Mouse (Mus musculus) ES-Bruce4 (cell line): ENCODE measurements at regions not wholly inside any gene's neighbourhood (a gene's known extent, or its start where the extent isn't known, plus 50 kb on each side); places are given as distances from the start of the nearest gene placed in this dataset.
A peak's percentile ranks its signal among the peaks of the same experiment; 100 is the strongest.

ENCODE experiments used
- H3K27ac ChIP-seq: 2 replicates; pipeline ENCODE4 v1.5.1; 2012; ENCODE audit warnings: low read length, inconsistent platforms; ENCODE audit not compliant: insufficient read depth
- H3K27me3 ChIP-seq: 2 replicates; pipeline ENCODE4 v1.6.1; 2012; ENCODE audit warnings: mild to moderate bottlenecking, low read length, inconsistent platforms; ENCODE audit not compliant: control insufficient read depth, poor library complexity, insufficient read depth, severe bottlenecking
- H3K36me3 ChIP-seq: 2 replicates; pipeline ENCODE4 v1.6.1; 2012; ENCODE audit warnings: inconsistent platforms, mild to moderate bottlenecking, low read length, moderate library complexity; ENCODE audit not compliant: control insufficient read depth, poor library complexity, insufficient read depth, severe bottlenecking
- H3K4me1 ChIP-seq: one replicate; pipeline ENCODE4 v1.8.1; 2011; ENCODE audit warnings: low read length; ENCODE audit not compliant: control insufficient read depth, insufficient read depth
- H3K4me3 ChIP-seq: 2 replicates; pipeline ENCODE4 v1.5.1; 2011; ENCODE audit warnings: low read depth, mild to moderate bottlenecking, low read length
- H3K9ac ChIP-seq: 2 replicates; pipeline ENCODE4 v1.6.1; 2012; ENCODE audit warnings: low read depth, mild to moderate bottlenecking, inconsistent platforms; ENCODE audit not compliant: poor library complexity, severe bottlenecking
- H3K9me3 ChIP-seq: replicated peaks from 2 replicates; pipeline ENCODE4 v1.6.1; 2012; ENCODE audit warnings: mild to moderate bottlenecking, low read length, inconsistent platforms; ENCODE audit not compliant: control insufficient read depth, poor library complexity, insufficient read depth, severe bottlenecking
- CTCF ChIP-seq: IDR thresholded peaks from one replicate; pipeline ENCODE4 v1.8.1; 2011; ENCODE audit warnings: low read depth, low read length
- EP300 ChIP-seq: IDR thresholded peaks from 2 replicates; pipeline ENCODE4 v1.6.1; 2011; ENCODE audit warnings: low read depth, low read length; ENCODE audit not compliant: insufficient read depth
- POLR2A ChIP-seq: IDR thresholded peaks from one replicate; pipeline ENCODE4 v1.8.1; 2011; ENCODE audit warnings: low read length; ENCODE audit not compliant: insufficient read depth

DNA sequence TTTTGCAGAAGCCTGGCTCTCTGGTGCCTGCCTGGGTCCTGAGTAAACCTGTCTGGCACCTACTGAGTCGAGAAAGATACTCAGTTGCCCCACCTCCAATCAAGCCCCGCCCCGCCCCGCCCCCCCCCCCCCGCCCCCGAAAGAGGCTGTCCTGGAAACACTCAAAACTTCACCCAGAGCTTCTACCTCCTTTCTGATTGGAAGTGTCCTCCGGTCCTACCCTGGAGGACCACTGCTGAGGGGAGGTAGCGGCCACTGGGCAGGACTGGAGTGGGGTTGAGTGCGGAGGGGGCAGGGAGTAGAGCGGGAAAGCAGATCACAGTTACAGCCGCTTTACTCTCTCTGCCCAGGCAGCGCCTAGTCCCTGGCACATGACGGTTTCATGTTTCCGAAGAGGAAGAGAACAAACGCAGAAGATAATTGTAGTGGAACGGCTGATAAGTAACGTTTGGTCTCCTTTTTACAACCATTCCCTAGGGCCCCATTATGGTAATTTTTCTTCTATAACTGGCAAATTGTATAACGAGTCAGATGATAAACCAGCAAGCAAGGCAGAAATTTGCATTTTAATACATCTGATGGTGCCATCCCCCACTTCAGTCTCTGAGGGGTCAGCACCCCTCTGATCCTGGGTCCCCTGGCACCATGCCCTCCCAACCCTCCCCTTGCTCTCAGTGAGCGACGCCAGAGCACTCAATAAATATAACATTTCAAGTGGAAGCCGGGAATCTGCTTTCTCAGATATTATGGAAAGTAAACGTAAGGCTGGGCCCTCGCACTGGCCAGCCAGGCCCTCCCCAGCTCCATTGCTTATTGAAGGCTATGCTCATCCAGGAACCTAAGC lies 221.5 kb upstream of the Rpl38 start:
- Histone ChIP-seq H3K36me3 (no peaks in the 10 kb centered on the region), H3K27ac (no peak overlapping the region), H3K4me3 (0 out of 2 replicates have a peak overlapping the region, but pooled peaks have one; percentile 5), H3K4me1 (no peaks in the 10 kb centered on the region), H3K9me3 (no peaks in the 10 kb centered on the region), H3K27me3 (no peaks in the 10 kb centered on the region), H3K9ac (no peak overlapping the region)
- TF ChIP-seq POLR2A (no peak), EP300 (no peak), CTCF (no peak)

DNA sequence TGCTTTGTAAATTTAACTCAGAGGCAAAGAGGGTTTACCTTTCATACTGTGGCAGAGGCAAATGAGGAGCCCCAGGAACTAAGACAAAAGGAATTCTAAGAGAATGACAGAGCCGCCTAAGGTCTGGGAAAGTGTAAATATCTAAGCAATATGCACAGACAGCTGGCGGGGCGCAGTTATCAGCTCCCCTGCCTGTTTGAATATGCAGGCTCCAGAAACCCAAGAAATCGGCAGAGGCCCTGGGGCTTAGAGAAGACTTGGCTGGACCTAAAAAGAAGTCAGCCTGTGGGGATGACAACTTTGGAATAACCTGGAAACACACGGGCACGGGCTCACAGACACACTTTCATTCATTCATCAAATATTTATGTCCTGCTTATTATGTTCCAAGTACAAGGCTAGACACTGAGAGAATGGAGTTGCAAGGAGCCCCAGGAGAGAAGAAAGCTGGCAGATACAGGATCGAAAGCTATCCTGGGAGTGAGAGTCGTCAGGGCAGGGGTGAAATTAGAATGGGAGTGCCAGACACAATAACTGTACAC lies 222.2 kb upstream of the Rpl38 start:
- no peaks in the 10 kb centered on the region for H3K27me3 ChIP-seq

DNA sequence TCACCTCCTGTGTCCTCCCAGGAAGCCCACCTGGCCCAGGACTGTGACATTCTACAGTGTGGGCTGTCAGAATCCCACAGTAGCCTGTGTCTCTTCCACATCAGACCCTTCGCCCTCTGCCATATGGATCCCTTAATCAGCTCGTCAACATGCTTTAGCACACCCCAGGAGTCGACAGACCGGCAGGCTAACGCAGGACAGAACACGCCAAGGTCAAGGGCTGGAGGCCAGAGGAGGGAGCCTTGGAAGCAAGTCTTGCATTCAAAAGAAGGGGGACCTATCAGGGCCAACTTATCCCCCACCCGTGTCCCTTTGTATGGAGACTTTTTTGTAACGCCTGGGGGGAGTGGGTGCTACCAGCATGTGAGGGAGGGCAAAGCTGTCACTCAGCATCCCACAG lies 224.1 kb upstream of the Rpl38 start:
- no peaks in the 10 kb centered on the region for H3K27me3 ChIP-seq
- no peak overlapping the region for H3K4me3 ChIP-seq

More for the DNA sequence above, 222.2 kb upstream of the Rpl38 start:
- Histone ChIP-seq H3K36me3 (no peaks in the 10 kb centered on the region), H3K4me3 (no peak overlapping the region), H3K9ac (no peak overlapping the region), H3K4me1 (no peaks in the 10 kb centered on the region), H3K9me3 (no peaks in the 10 kb centered on the region), H3K27ac (no peak overlapping the region)
- TF ChIP-seq EP300 (no peak), CTCF (no peak), POLR2A (no peak)

DNA sequence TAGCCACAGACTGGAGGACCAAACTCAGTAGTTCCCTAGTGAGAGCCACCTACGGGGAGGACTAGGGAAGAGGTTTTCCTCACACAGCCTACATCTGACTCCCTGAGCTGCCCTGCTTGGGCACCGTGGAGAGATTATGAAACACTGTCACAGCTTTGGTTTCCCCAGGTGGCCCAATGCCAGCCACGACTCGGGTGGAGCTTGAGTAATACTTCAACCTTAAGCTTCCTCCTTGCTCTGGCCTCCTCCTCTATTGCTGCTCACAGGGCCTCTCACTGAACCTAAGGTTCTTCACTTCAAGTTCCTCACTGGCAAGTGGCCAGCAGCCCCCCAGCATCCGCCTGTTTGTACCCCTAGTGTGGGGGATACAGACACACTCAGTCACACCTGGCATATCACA lies 224.9 kb upstream of the Rpl38 start:
- Histone ChIP-seq H3K36me3 (no peaks in the 10 kb centered on the region), H3K27ac (no peak overlapping the region), H3K27me3 (no peaks in the 10 kb centered on the region), H3K9me3 (no peaks in the 10 kb centered on the region), H3K9ac (no peak overlapping the region), H3K4me1 (no peaks in the 10 kb centered on the region), H3K4me3 (no peak overlapping the region)
- TF ChIP-seq EP300 (no peak), CTCF (no peak), POLR2A (no peak)

More for the DNA sequence above, 224.1 kb upstream of the Rpl38 start:
- Histone ChIP-seq H3K9ac (no peak overlapping the region), H3K36me3 (no peaks in the 10 kb centered on the region), H3K4me1 (no peaks in the 10 kb centered on the region), H3K9me3 (no peaks in the 10 kb centered on the region), H3K27ac (no peak overlapping the region)
- TF ChIP-seq CTCF = no peak
- no peak for TF ChIP-seq EP300
- TF ChIP-seq POLR2A = no peak

DNA sequence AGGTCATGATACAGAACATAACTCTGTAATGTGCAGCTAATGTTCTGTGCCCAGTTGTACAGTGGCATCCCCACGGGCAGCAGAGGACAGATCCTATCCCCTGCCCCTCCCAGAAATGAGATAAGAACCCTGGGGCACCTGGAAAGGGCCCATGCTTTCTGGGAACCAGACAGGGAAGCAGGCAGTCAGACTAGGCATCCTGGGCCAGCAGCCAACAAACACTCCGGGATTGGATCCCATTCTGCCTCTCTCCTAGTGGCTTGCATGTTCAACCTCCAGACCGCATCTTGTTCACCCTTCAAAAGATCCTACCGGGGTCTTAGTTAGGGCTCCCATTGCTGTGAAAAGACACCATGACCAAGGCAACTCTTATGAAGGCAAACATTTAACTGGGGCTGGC lies 229.0 kb upstream of the Rpl38 start:
- H3K9me3 ChIP-seq = no peaks in the 10 kb centered on the region
- no peaks in the 10 kb centered on the region; the same call in 1 of the 2 replicates for H3K27me3 ChIP-seq

DNA sequence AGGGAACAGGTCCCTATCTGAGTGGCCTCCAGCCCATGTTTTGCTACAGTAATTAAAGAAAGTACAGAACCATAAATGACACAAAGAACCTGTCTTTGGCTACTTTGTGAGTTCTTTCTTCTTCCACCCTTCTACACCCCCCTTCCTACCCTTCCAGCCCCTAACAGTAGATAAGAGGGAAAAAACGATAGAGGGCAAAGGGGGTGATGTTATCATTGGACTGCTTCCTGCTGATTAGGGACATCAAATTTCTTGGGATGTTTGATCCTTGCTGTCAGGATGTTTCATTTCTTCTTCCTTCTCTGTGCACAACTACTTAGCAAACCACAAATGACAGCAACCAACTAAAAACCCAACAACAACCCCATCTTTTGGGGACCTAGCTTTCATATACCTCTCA lies 232.5 kb upstream of the Rpl38 start:
- H3K4me1 ChIP-seq = no peaks in the 10 kb centered on the region
- H3K36me3 ChIP-seq = no peaks in the 10 kb centered on the region
- no peak for TF ChIP-seq EP300
- no peak for TF ChIP-seq CTCF
- no peak for TF ChIP-seq POLR2A
- no peak overlapping the region for H3K27ac ChIP-seq
- no peaks in the 10 kb centered on the region for H3K9me3 ChIP-seq
- H3K9ac ChIP-seq = no peak overlapping the region
- peaks cover 3% of the 10 kb centered on the region; the same call in 1 of the 2 replicates for H3K27me3 ChIP-seq
- H3K4me3 ChIP-seq = no peak overlapping the region

More for the DNA sequence above, 229.0 kb upstream of the Rpl38 start:
- no peak overlapping the region for H3K4me3 ChIP-seq
- H3K9ac ChIP-seq = no peak overlapping the region
- no peaks in the 10 kb centered on the region for H3K36me3 ChIP-seq
- H3K27ac ChIP-seq = no peak overlapping the region
- TF ChIP-seq CTCF (no peak), POLR2A (no peak), EP300 (no peak)
- H3K4me1 ChIP-seq = no peaks in the 10 kb centered on the region
